Mouse (Mus musculus) stomach, embryonic 15.5 days (tissue): ENCODE results near the gene Mif. TPM values are rescaled to one million over a fixed set of nuclear protein-coding genes. Genes with fewer than 3 reads are reported as not detected.

Experiments used
- polyA plus RNA-seq: library from polyadenylated mRNA; unstranded; fragments of >200 nt; fragmentation: Nextera tagmentation; extraction: Ambion mirVana; gene quantifications from 2 replicates; pipeline ENCODE4 v1.2.1, GENCODE M21; 2015

Mif gene
- polyA plus RNA-seq, 1 experiment from 2014 or later, result 1,981 TPM

Other genes starting within 250 kb of the Mif start
- 11.7 and 11.8 TPM in 2 replicates for gene Susd2, start 216.2 kb downstream of the Mif start, polyA plus RNA-seq
- 33.6 and 35.8 TPM in 2 replicates for gene Cabin1, start 95.9 kb downstream of the Mif start, polyA plus RNA-seq
- gene Ddt, start 86.8 kb downstream of the Mif start, polyA plus RNA-seq, result 70.1 and 84.3 TPM in 2 replicates
- 0.37 TPM in 1 of 2 replicates, not detected in the other for gene Gm20441, start 79.3 kb downstream of the Mif start, polyA plus RNA-seq
- 42.1 and 43.5 TPM in 2 replicates for gene Gstt3, start 78.8 kb downstream of the Mif start, polyA plus RNA-seq
- 17.9 and 21.3 TPM in 2 replicates for gene Gstt1, start 61.7 kb downstream of the Mif start, polyA plus RNA-seq
- not detected in 2 replicates for gene Gstt4, start 37.7 kb downstream of the Mif start, polyA plus RNA-seq
- 54.8 and 58.7 TPM in 2 replicates for gene Gstt2, start 22.8 kb downstream of the Mif start, polyA plus RNA-seq
- 6.6 and 8.8 TPM in 2 replicates for gene Derl3, start 33.2 kb upstream of the Mif start, polyA plus RNA-seq
- 172 and 173 TPM in 2 replicates for gene Smarcb1, start 61.4 kb upstream of the Mif start, polyA plus RNA-seq
- gene Chchd10, start 72.9 kb upstream of the Mif start, polyA plus RNA-seq, result 90.5 and 101 TPM in 2 replicates
- 33.4 and 42.0 TPM in 2 replicates for gene Mmp11, start 76.3 kb upstream of the Mif start, polyA plus RNA-seq
- 1.4 and 3.6 TPM in 2 replicates for gene Gm867, start 80.4 kb upstream of the Mif start, polyA plus RNA-seq
- gene Vpreb3, start 82.8 kb upstream of the Mif start, polyA plus RNA-seq, result 0.90 and 1.8 TPM in 2 replicates
- gene Gm5134, start 94.3 kb upstream of the Mif start, polyA plus RNA-seq, result not detected in 2 replicates
- gene Zfp280b, start 172.4 kb upstream of the Mif start, polyA plus RNA-seq, result 17.5 and 18.3 TPM in 2 replicates